Mouse (Mus musculus) G1E (cell line): ENCODE measurements around the gene Dnajb5.

ENCODE experiments used
- CTCF ChIP-seq: IDR thresholded peaks from 2 replicates; pipeline ENCODE4 v1.5.1; 2012; ENCODE audit warnings: low read depth, low read length, inconsistent platforms, mixed read lengths
- GATA1 ChIP-seq: IDR thresholded peaks from 2 replicates; pipeline ENCODE4 v1.6.1; 2012; ENCODE audit warnings: borderline replicate concordance, low read length, inconsistent platforms, mixed read lengths
- GATA2 ChIP-seq: IDR thresholded peaks from 2 replicates; pipeline ENCODE4 v1.6.1; 2012; ENCODE audit warnings: low read depth, low read length, inconsistent platforms, borderline replicate concordance
- TAL1 ChIP-seq: conservative IDR thresholded peaks from 2 replicates; pipeline ENCODE4 v1.6.1; 2012; ENCODE audit warnings: low read depth, low read length, inconsistent platforms, mixed read lengths

DNA sequence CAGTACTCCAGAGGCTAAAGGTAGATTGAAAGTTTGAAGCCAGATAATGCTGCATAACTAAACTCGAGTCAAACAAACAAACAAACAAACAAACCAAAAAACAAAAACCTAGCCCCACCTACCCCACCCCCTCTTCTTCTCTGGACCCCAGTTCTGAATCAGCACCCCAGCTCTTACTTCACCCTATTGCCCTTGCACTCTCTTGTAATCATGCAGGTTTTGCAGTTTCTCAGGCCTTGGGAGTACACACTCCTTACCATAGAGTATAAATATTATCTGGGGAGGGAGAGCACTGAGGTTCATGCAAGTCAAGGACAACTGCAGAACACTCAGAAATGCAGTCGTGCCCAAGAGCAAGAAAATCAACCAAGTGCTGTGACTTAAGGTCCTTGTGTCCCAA lies 51.7 kb downstream of the Dnajb5 start:
- TF ChIP-seq CTCF (no peak), GATA2 (no peak), GATA1 (no peak), TAL1 (no peak)
